Mouse (Mus musculus) gastrocnemius, postnatal 25 days (tissue): ENCODE measurements at regions not wholly inside any gene's neighbourhood (a gene's known extent, or its start where the extent isn't known, plus 50 kb on each side); places are given as distances from the start of the nearest gene placed in this dataset.

Experiments
- DNase-seq: peaks from one replicate; pipeline ENCODE4 v3.0.0; 2022

GRCm38 (mm10) chr3:21218936-21219335 lies 852.0 kb upstream of the Agtr1b start:
- DNase-seq, result no peak

- DNase-seq, result no peak
Measured at GRCm38 (mm10) chr3:21241184-21241583, 835.3 kb upstream of the Tbl1xr1 start.

- no peak for DNase-seq
Measured at GRCm38 (mm10) chr3:21256129-21256760, 820.2 kb upstream of the Tbl1xr1 start.

- DNase-seq, result no peak
Measured at GRCm38 (mm10) chr3:21263317-21263716, 813.1 kb upstream of the Tbl1xr1 start.

GRCm38 (mm10) chr3:21265491-21265890 lies 811.0 kb upstream of the Tbl1xr1 start:
- DNase-seq, result no peak

- peak; percentile 48 for DNase-seq
Measured at GRCm38 (mm10) chr3:21268429-21269129, 807.9 kb upstream of the Tbl1xr1 start.

GRCm38 (mm10) chr3:21269130-21269440 lies 807.4 kb upstream of the Tbl1xr1 start:
- DNase-seq, result peak; percentile 8

- no peak for DNase-seq
Measured at GRCm38 (mm10) chr3:21270788-21271187, 805.7 kb upstream of the Tbl1xr1 start.

GRCm38 (mm10) chr3:21272219-21272618 lies 804.2 kb upstream of the Tbl1xr1 start:
- DNase-seq, result no peak

- no peak for DNase-seq
Measured at GRCm38 (mm10) chr3:21292774-21293173, 783.7 kb upstream of the Tbl1xr1 start.

- no peak for DNase-seq
Measured at GRCm38 (mm10) chr3:21293308-21293707, 783.1 kb upstream of the Tbl1xr1 start.

- DNase-seq, result no peak
Measured at GRCm38 (mm10) chr3:21294776-21295175, 781.7 kb upstream of the Tbl1xr1 start.

- no peak for DNase-seq
Measured at GRCm38 (mm10) chr3:21296581-21297110, 779.8 kb upstream of the Tbl1xr1 start.

- no peak for DNase-seq
Measured at GRCm38 (mm10) chr3:21325329-21325896, 751.0 kb upstream of the Tbl1xr1 start.

GRCm38 (mm10) chr3:21341916-21342315 lies 734.5 kb upstream of the Tbl1xr1 start:
- no peak for DNase-seq

GRCm38 (mm10) chr3:21343095-21343494 lies 733.4 kb upstream of the Tbl1xr1 start:
- DNase-seq, result no peak

GRCm38 (mm10) chr3:21349421-21349820 lies 727.0 kb upstream of the Tbl1xr1 start:
- DNase-seq, result no peak

- DNase-seq, result no peak
Measured at GRCm38 (mm10) chr3:21356150-21356549, 720.3 kb upstream of the Tbl1xr1 start.

- no peak for DNase-seq
Measured at GRCm38 (mm10) chr3:21356831-21357712, 719.4 kb upstream of the Tbl1xr1 start.

- DNase-seq, result no peak
Measured at GRCm38 (mm10) chr3:21358068-21358467, 718.4 kb upstream of the Tbl1xr1 start.

GRCm38 (mm10) chr3:21361069-21361468 lies 715.4 kb upstream of the Tbl1xr1 start:
- no peak for DNase-seq

GRCm38 (mm10) chr3:21379816-21380215 lies 696.6 kb upstream of the Tbl1xr1 start:
- peak; percentile 69 for DNase-seq

GRCm38 (mm10) chr3:21381072-21381471 lies 695.4 kb upstream of the Tbl1xr1 start:
- no peak for DNase-seq
